Mouse (Mus musculus) CH12.LX (cell line): ENCODE results near the gene Ptgir. TPM values are rescaled to one million over a fixed set of nuclear protein-coding genes. Genes with fewer than 3 reads are reported as not detected.
A peak's percentile ranks its signal among the peaks of the same experiment; 100 is the strongest.

Experiments used
- DNase-seq: peaks from one replicate; pipeline ENCODE4 v3.0.0-alpha.2; 2013; ENCODE audit errors: extremely low read depth
- H3K27ac ChIP-seq: 2 replicates; pipeline ENCODE4 v1.5.1; 2012; ENCODE audit warnings: low read depth, mild to moderate bottlenecking, control low read depth, moderate library complexity; ENCODE audit not compliant: insufficient read depth
- H3K27me3 ChIP-seq: replicated peaks from 2 replicates; pipeline ENCODE3; 2012; ENCODE audit warnings: inconsistent platforms
- H3K36me3 ChIP-seq, 2 experiments: replicated peaks in 1 of 2; 2 replicates each; pipeline versions ENCODE3 to v1.6.1; 2012; ENCODE audit warnings: inconsistent platforms in 1 of 2, low read length in 1 of 2, mild to moderate bottlenecking in 1 of 2, mixed read lengths in 1 of 2, moderate library complexity in 1 of 2; ENCODE audit not compliant: control insufficient read depth in 1 of 2, insufficient read depth in 1 of 2
- H3K4me1 ChIP-seq, 2 experiments: 2 replicates each; pipeline ENCODE4 v1.6.1; 2012; ENCODE audit warnings: inconsistent platforms in 1 of 2, moderate library complexity in 1 of 2; ENCODE audit not compliant: insufficient read depth in 2 of 2, control insufficient read depth in 1 of 2
- H3K4me2 ChIP-seq: 2 replicates; pipeline ENCODE4 v1.6.1; 2012; ENCODE audit warnings: low read depth, mild to moderate bottlenecking, control low read depth; ENCODE audit not compliant: poor library complexity, insufficient read depth, severe bottlenecking
- H3K4me3 ChIP-seq, 3 experiments: fragments of 150-350 bp in 1 of 3; sonication (generic) in 1 of 3; replicated peaks in 1 of 3; 2 replicates each; pipeline versions ENCODE3 to v1.5.1; 2011 to 2012; ENCODE audit warnings: low read depth in 2 of 3, low read length in 2 of 3, mild to moderate bottlenecking in 2 of 3, moderate library complexity in 2 of 3, control low read depth in 1 of 3, improper control_type of control experiment in 1 of 3, inconsistent platforms in 1 of 3, mixed read lengths in 1 of 3; ENCODE audit not compliant: poor library complexity in 1 of 3
- H3K79me2 ChIP-seq: replicated peaks from 2 replicates; pipeline ENCODE4 v1.6.1; 2012; ENCODE audit warnings: mild to moderate bottlenecking, moderate library complexity; ENCODE audit not compliant: control insufficient read depth, poor library complexity, insufficient read depth, severe bottlenecking; ENCODE audit errors: extremely low read depth
- H3K9ac ChIP-seq: 2 replicates; pipeline ENCODE4 v1.6.1; 2012; ENCODE audit warnings: low read depth, mild to moderate bottlenecking, control low read depth, moderate library complexity; ENCODE audit not compliant: insufficient read depth
- H3K9me3 ChIP-seq: replicated peaks from 2 replicates; pipeline ENCODE3; 2012; ENCODE audit warnings: low read length, inconsistent platforms, mixed read lengths
- BHLHE40 ChIP-seq: IDR thresholded peaks from 2 replicates; pipeline ENCODE4 v1.6.1; 2011; ENCODE audit warnings: mild to moderate bottlenecking, low read depth, low read length, improper control_type of control experiment
- CTCF ChIP-seq, 2 experiments: IDR thresholded peaks in 1 of 2; conservative IDR thresholded peaks in 1 of 2; 2 replicates each; pipeline ENCODE4 v1.5.1; 2011 to 2012; ENCODE audit warnings: low read depth in 2 of 2, low read length in 2 of 2, improper control_type of control experiment in 1 of 2, inconsistent platforms in 1 of 2, mild to moderate bottlenecking in 1 of 2, moderate library complexity in 1 of 2
- ELF1 ChIP-seq: IDR thresholded peaks from 2 replicates; pipeline ENCODE4 v1.6.1; 2014; ENCODE audit warnings: low read depth, mild to moderate bottlenecking, inconsistent platforms, low read length, improper control_type of control experiment
- EP300 ChIP-seq: IDR thresholded peaks from 2 replicates; pipeline ENCODE4 v1.6.1; 2011; ENCODE audit warnings: low read length, improper control_type of control experiment
- ETS1 ChIP-seq: conservative IDR thresholded peaks from 2 replicates; pipeline ENCODE4 v1.6.1; 2012; ENCODE audit warnings: low read depth, mild to moderate bottlenecking, inconsistent platforms, low read length, improper control_type of control experiment, moderate library complexity
- IRF4 ChIP-seq: IDR thresholded peaks from 2 replicates; pipeline ENCODE4 v1.6.1; 2014; ENCODE audit warnings: low read depth, mild to moderate bottlenecking, inconsistent platforms, low read length, improper control_type of control experiment
- KAT2A ChIP-seq: IDR thresholded peaks from 2 replicates; pipeline ENCODE4 v1.6.1; 2012; ENCODE audit warnings: low read length, improper control_type of control experiment, inconsistent platforms; ENCODE audit not compliant: insufficient replicate concordance
- MAX ChIP-seq: IDR thresholded peaks from 2 replicates; pipeline ENCODE4 v1.6.1; 2011; ENCODE audit warnings: low read length, improper control_type of control experiment
- MXI1 ChIP-seq: IDR thresholded peaks from 2 replicates; pipeline ENCODE4 v1.6.1; 2011; ENCODE audit warnings: mild to moderate bottlenecking, low read depth, low read length, improper control_type of control experiment
- MYC ChIP-seq: IDR thresholded peaks from 2 replicates; pipeline ENCODE4 v1.6.1; 2011; ENCODE audit warnings: low read depth, mild to moderate bottlenecking, improper control_type of control experiment, low read length
- NRF1 ChIP-seq: IDR thresholded peaks from 2 replicates; pipeline ENCODE4 v1.6.1; 2014; ENCODE audit warnings: low read depth, mild to moderate bottlenecking, inconsistent platforms, low read length, improper control_type of control experiment, moderate library complexity
- TBP ChIP-seq: conservative IDR thresholded peaks from 2 replicates; pipeline ENCODE4 v1.6.1; 2011; ENCODE audit warnings: low read depth, low read length, improper control_type of control experiment
- UBTF ChIP-seq: IDR thresholded peaks from 2 replicates; pipeline ENCODE4 v1.6.1; 2012; ENCODE audit warnings: low read depth, mild to moderate bottlenecking, inconsistent platforms, low read length, improper control_type of control experiment, moderate library complexity
- USF2 ChIP-seq: conservative IDR thresholded peaks from 2 replicates; pipeline ENCODE4 v1.6.1; 2011; ENCODE audit warnings: low read depth, low read length, improper control_type of control experiment
- dilution Hi-C: fragments of 300-500 bp; cut with MboI; formaldehyde crosslinking; loops from 2 replicates; pipeline ENCODE4 v1.14.3; 2020; ENCODE audit warnings: low sequenced_read_pairs; ENCODE audit not compliant: extremely low pct_unique_long_range_greater_than_20kb, extremely low pct_ligation_motif_present
- in situ Hi-C: fragments of 300-500 bp; cut with MboI; formaldehyde crosslinking; loops from 3 replicates; pipeline ENCODE4 v1.14.3; 2019; ENCODE audit warnings: low sequenced_read_pairs, low pct_ligation_motif_present, low pct_unique_long_range_greater_than_20kb, mixed read lengths
- polyA plus RNA-seq: library from polyadenylated mRNA; unstranded; fragments of >175 nt; gene quantifications from 2 replicates; pipeline ENCODE4 v1.2.1, GENCODE M21; 2012; ENCODE audit warnings: low read depth; ENCODE audit not compliant: insufficient read length
- total RNA-seq, 2 experiments: library from RNA; depleted of rRNA; stranded (reverse); fragments of 300-350 nt in 1 of 2; fragments of >200 nt in 1 of 2; gene quantifications; 2 replicates each; pipeline ENCODE4 v1.2.3; 2012 to 2014

Gene Ptgir
- total and polyA plus RNA-seq, 3 experiments: 3.8 to 31.1 (median 7.0) TPM

GRCm38 (mm10) chr7:16906889-16907559 lies 734 bp downstream of the Ptgir start:
- dilution Hi-C loops (no loop called here), in situ Hi-C loops (loop anchor here (5.0 kb wide), 2 partner anchors 35 to 90 kb away; partner anchors contain the start of genes Fkrp and Strn4)
- H3K9ac ChIP-seq: peak overlapping the region; percentile 42
- H3K4me3 ChIP-seq: peak overlapping the region; percentile 52 to 66 (median 63)
- H3K36me3 ChIP-seq: peaks cover 3 to 28% of the 10 kb centered on the region in 2 experiments
- H3K4me2 ChIP-seq: peak overlapping the region; percentile 42
- DNase-seq: no peak
- peak; percentile 70 for TF ChIP-seq MXI1
- 0 out of 2 replicates have a peak, but pooled peaks have one; percentile 61 for TF ChIP-seq UBTF
- 0 out of 2 replicates have a peak, but pooled peaks have one; percentile 22 for TF ChIP-seq ETS1
- peak; percentile 73 for TF ChIP-seq MAX
- no peak for TF ChIP-seq TBP
- no peak for TF ChIP-seq USF2
- 0 out of 2 replicates have a peak, but pooled peaks have one; percentile 30 for TF ChIP-seq MYC
- peak; percentile 81 for TF ChIP-seq BHLHE40
- TF ChIP-seq NRF1: no peak
- H3K79me2 ChIP-seq: no peaks in the 10 kb centered on the region
- peaks cover 54 to 74% of the 10 kb centered on the region in 2 experiments for H3K4me1 ChIP-seq
- peak overlapping the region; percentile 34 for H3K27ac ChIP-seq
- no peaks in the 10 kb centered on the region for H3K9me3 ChIP-seq
- no peaks in the 10 kb centered on the region for H3K27me3 ChIP-seq

- in situ Hi-C loops: loop anchor here (5.0 kb wide), 2 partner anchors 36 to 91 kb away; partner anchors contain the start of genes Fkrp and Strn4
- H3K36me3 ChIP-seq: peaks cover 3 to 34% of the 10 kb centered on the region in 2 experiments
- dilution Hi-C loops: no loop called here
- no peaks in the 10 kb centered on the region for H3K27me3 ChIP-seq
- peaks cover 49 to 70% of the 10 kb centered on the region in 2 experiments for H3K4me1 ChIP-seq
- H3K9me3 ChIP-seq: no peaks in the 10 kb centered on the region
- peak overlapping the region; percentile 52 to 66 (median 63) for H3K4me3 ChIP-seq
- H3K79me2 ChIP-seq: no peaks in the 10 kb centered on the region
- H3K4me2 ChIP-seq: peak overlapping the region; percentile 42
- no peak overlapping the region for H3K27ac ChIP-seq
- H3K9ac ChIP-seq: peak overlapping the region; percentile 42
- no peak for DNase-seq
- TF ChIP-seq EP300: no peak
- 0 out of 2 replicates have a peak, but pooled peaks have one; percentile 6 for TF ChIP-seq BHLHE40
- TF ChIP-seq IRF4: 0 out of 2 replicates have a peak, but pooled peaks have one; percentile 30
- TF ChIP-seq CTCF (conservative IDR thresholded peaks at IDR 0.05 in 1 of 2, IDR thresholded peaks at IDR 0.05 in 1 of 2; ENCODE audit: low read depth in 2 of 2, low read length in 2 of 2): no peak
- no peak for TF ChIP-seq ELF1
- no peak for TF ChIP-seq KAT2A
- TF ChIP-seq, all 38 proteins: peak for 2
These were observed 1.6 kb downstream of the Ptgir start for GRCm38 (mm10) chr7:16907842-16908241.
